Mouse (Mus musculus): ENCODE results near the gene Spag6l. TPM values are rescaled to one million over a fixed set of nuclear protein-coding genes. Genes with fewer than 3 reads are reported as not detected.
"Not testable (repeated sequence)": the region's sequence is repeated elsewhere in the genome, so short reads cannot be mapped to it uniquely, and the experiment has no call there.

The Spag6l gene
- not detected in 2 replicates for polyA plus RNA-seq (2012; ENCODE audit: insufficient read depth, insufficient read length, missing spikeins)

DNA sequence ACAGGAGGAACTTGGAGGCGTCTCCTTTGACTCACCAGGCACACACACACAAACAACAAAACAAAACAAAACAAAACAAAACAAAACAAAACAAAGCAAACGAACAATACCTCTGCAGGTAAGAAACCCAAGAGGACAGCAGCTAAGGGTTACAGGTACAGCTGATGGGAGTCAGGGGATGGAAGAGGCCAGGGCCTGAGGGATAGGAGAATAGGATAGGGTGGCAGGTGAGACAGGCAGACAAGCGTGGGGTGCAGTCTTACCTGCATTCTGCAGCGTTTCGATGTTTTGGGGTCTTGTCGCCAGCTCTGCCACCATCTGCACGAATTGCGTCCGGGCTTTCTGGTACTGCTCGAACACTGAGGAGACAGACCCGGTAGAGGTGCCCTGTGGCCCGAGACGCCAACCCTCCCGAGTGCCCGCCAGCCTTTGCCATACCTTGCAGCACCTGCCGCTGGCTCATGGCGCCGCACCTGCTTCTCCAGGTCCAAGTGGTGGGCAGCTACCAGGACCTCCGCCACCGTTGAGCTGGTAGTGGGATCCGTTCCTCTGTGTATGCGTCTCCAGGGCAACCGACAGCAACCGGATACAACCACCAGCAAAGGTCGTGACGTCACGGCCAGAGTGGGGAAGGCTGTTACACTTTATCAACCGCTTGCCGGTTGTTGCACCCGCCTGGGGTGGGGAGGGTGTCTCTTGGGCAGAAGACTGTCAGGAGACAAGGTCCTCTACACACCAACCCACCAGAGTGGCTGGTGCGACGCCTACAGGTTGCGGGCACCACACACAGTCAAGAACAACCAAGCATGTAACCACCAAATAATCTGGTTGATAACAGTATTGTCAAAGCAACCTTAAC is at the start of gene Spag6l:
Gene Spag6l, minus strand, starts transcription at position 700 of the 859 bp plus-strand sequence.
- H3K4me1 ChIP-seq (ENCODE audit: control insufficient read depth, insufficient read depth, insufficient read length, low read length) = 0 out of 2 replicates have a peak, but pooled peaks cover 6% of the 10 kb centered on the region
- H3K4me3 ChIP-seq (ENCODE audit: insufficient read depth, low read depth, low read length) = peak within 1 kb of the TSS; percentile 41
- no peak within 1 kb of the TSS for H3K27ac ChIP-seq (replicated peaks; ENCODE audit: low read depth, low read length)

DNA sequence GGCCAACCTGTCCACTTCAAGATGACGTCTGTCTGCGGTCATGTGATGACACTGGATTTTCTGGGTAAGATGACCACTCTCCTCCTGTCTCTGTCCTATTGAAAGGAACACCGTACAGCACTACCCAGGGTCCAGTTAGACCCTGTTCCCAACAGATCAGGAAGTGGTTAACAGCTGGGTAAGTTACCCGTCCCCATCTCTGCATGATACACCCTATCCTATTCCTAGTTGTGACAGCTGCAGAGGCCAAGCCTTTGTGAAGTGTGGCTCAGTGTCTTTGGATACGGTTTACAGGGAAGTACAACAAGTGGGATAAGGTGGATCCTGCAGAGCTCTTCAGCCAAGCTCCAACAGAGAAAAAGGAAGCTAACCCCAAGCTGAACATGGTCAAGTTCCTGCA is 49.8 kb upstream of the Spag6l start:
- H3K4me3 ChIP-seq (ENCODE audit: insufficient read depth, low read depth, low read length) = no peak overlapping the region
- H3K4me1 ChIP-seq (ENCODE audit: control insufficient read depth, insufficient read depth, insufficient read length, low read length) = no peaks in the 10 kb centered on the region

DNA sequence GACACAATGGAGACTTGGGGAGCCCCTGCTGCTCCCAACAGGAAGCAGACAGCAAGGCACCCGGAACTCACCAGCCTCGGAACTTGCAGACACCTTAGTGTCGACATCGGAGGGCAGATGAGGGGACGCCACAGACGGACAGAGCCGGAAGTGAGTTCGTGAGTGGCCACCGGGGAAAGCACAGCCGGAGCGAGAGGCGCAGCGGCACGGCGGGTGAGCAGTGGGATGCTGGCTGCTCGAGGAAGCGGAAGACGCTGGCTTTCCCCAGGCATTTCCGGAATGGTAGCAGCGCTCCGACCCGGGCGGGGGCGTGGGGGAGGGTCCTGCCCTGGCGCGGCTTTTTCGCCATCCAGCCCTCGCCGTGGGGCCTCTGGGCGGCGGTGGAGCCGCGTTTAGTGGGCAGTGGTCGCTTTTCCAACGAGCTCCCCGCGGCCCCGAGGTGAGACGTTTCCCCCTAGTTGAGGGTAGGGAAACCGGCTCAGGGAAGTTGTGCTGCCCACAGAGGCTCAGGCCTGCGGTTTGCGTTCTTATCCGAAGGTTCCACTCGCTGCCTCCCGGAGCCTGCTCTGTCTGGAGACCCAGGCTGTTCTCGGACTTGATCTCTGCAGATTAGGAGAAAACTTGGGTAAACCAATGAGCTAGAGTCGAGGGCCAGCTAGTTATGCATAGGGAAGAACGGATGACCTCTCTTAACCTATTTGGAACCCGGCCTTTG is 41.5 kb upstream of the Spag6l start, which contains the start of the genes Top3b and Vpreb1:
Gene Top3b, plus strand, starts transcription at position 120 of the 715 bp plus-strand sequence.
Gene Vpreb1, minus strand, starts transcription at position 227 of the 715 bp plus-strand sequence.
- peaks cover 2% of the 10 kb centered on the region; the same call in 1 of the 2 replicates for H3K4me1 ChIP-seq (ENCODE audit: control insufficient read depth, insufficient read depth, insufficient read length, low read length)
- H3K4me3 ChIP-seq (ENCODE audit: insufficient read depth, low read depth, low read length) = peak within 1 kb of the TSS; percentile 92
- peak within 1 kb of the TSS; percentile 87 for H3K27ac ChIP-seq (replicated peaks; ENCODE audit: low read depth, low read length)

More for the DNA sequence above, 49.8 kb upstream of the Spag6l start:
- H3K27ac ChIP-seq (replicated peaks; ENCODE audit: low read depth, low read length) = no peak overlapping the region

DNA sequence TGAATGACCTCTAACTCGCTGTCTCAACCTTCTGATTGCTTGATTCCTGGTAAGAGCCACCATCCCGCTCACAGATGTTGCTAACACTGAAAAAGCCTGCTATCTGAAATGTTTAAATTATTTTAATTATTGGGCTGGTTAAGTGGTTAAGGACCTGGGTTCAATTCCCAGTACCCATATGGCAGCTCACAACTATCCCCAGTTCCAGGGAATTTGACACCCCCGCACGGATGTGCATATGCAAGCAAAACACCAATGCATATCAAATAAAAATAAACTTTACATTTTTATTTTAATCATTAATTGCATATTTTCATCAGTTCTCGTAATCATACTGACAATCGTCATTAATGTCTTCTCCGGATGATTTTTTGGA is 41.0 kb upstream of the Spag6l start:
- H3K4me3 ChIP-seq (ENCODE audit: insufficient read depth, low read depth, low read length) = peak overlapping the region; percentile 92
- peak overlapping the region; percentile 87; the same call in 1 of the 2 replicates for H3K27ac ChIP-seq (replicated peaks; ENCODE audit: low read depth, low read length)
- peaks cover 2% of the 10 kb centered on the region; the same call in 1 of the 2 replicates for H3K4me1 ChIP-seq (ENCODE audit: control insufficient read depth, insufficient read depth, insufficient read length, low read length)

DNA sequence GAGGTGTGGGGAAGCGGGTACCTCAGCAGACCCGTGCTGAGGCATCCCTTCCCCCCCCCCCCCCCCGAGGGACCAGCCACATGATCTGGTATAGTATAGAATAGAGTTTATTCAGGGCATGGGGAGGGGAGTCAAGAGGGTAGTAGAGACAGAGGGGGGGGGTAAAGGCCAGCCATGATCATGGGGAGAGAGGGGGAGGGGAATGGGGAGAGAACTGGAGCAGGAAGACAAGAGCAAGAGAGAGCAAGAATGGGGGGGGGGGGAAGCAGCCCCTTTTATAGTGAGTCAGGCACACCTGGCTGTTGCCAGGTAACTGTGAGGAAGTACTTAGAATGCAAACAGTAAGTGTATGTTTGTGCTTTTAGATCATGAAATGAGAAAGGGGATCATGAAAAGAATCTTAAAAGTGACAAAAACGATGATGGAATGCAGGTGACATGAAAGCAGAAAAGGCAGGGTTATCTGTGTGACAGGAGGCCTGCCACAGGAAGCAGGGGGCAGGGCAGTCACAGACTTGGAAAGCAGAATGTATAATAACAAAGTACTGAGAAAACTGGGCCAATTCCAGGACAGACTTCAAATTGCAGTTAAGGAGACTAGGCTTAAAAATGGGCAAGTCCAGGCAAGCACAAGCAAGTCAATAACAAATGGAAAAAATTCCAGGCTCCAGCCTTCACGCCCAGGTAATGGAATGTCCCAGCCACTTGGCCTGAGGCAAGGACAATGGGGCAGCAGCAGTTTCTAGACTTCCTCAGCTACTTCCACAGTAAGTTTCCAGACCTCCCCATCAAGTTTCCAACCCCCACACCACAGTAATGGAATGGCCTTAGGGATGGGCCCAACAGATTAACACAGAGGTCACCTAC is 36.7 kb upstream of the Spag6l start:
- no peaks in the 10 kb centered on the region for H3K4me1 ChIP-seq (ENCODE audit: control insufficient read depth, insufficient read depth, insufficient read length, low read length)
- H3K4me3 ChIP-seq (ENCODE audit: insufficient read depth, low read depth, low read length) = no peak overlapping the region
- no peak overlapping the region for H3K27ac ChIP-seq (replicated peaks; ENCODE audit: low read depth, low read length)

DNA sequence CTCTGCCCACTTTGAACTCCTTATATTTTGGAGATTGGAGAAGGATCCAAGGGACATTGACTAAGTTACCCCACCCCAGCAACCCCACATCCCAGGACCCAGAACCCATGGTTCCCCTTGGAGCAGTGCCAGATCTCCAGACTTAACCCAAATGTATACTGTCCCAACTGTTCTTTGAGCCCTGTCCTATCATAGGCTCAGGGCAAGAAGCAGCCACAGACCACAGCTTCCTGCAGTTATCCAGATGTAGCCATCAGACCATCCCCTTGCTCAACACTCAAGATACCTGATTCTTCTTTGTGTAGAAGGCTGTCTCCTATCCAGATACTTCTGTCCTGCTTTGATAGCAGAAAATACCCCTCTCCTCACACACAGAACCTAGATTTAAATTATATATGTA is 36.0 kb upstream of the Spag6l start:
- no peak overlapping the region for H3K4me3 ChIP-seq (ENCODE audit: insufficient read depth, low read depth, low read length)
- no peaks in the 10 kb centered on the region for H3K4me1 ChIP-seq (ENCODE audit: control insufficient read depth, insufficient read depth, insufficient read length, low read length)
- no peak overlapping the region for H3K27ac ChIP-seq (replicated peaks; ENCODE audit: low read depth, low read length)

DNA sequence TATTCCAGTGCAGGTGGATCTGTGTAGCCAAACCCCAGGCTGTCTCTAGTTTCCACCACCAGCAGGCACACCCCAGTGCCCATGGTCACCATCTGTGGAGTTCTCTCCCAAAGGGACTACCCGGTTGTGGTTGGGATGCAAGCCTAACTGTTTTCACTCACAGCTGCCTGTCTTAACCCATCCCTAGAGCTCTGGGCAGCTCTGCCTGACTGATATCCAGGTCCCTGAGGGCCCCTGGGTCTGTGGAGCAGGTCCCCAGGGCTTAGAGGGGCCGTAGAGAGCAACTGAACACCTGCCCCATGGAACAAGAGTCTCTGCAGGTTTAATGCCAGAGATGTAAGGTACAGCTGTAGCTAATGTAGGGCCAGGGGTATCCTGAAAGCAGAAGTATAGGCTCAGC is 34.7 kb upstream of the Spag6l start, which contains the start of gene Igll1:
Gene Igll1, minus strand, starts transcription at position 8 of the 400 bp plus-strand sequence.
- Histone ChIP-seq H3K4me3 (ENCODE audit: insufficient read depth, low read depth, low read length) (no peak within 1 kb of the TSS), H3K27ac (replicated peaks; ENCODE audit: low read depth, low read length) (no peak within 1 kb of the TSS), H3K4me1 (ENCODE audit: control insufficient read depth, insufficient read depth, insufficient read length, low read length) (no peaks in the 10 kb centered on the region)

DNA sequence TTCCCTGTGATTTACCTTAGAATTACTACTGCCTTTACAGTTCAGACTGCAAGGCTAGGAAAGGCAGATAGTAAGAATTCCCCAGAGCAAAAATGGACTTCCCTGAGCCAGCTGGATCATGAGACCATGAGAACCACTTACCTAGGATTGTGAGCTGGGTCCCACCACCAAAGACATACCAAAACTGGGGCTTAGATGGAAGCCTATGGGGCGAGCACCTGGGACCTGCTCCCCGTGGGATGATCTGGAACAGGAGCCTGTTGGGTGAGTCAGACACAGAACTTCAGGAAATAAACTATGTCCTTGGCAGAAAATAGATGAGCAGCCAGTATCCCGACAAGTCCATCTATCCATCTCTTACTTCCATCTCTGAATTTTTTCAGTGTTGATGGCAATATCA is 33.0 kb upstream of the Spag6l start:
- H3K4me3 ChIP-seq (ENCODE audit: insufficient read depth, low read depth, low read length) = no peak overlapping the region
- no peak overlapping the region for H3K27ac ChIP-seq (replicated peaks; ENCODE audit: low read depth, low read length)
- H3K4me1 ChIP-seq (ENCODE audit: control insufficient read depth, insufficient read depth, insufficient read length, low read length) = no peaks in the 10 kb centered on the region

DNA sequence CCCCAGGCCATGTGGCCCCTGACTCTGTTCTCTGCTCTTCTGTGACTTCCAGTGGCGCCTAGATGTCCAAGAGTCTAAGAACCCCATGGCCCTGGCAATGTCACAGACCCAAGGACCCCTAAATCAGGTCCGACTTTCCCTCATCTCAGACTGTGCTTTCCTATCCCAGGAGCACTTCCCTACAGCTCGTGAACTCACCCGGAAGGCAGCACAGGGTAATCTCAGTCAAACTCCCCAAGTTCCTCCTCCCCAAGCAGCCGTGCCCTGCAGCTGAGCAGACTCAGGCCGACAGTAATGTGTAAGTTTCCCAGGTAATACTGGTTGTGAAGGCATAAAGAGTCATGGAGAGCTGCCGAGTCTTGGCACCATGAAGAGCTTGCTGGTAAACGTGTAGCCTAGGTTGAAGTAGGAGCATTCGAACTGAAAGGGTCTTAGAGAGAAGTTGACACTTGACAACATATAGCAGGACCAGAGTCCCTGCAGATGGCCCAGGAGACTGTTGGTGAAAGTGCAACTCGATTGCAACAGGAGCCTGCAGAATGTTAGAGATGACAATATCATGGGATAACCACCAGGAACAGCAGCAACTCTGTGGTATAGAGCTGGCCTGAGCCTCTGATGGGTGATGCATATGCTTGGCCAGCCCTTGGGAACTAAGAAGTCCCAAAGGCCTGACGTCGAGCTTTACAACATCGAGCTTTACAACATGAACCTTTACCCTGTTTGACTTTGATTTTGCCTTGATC is 27.6 kb upstream of the Spag6l start:
- Histone ChIP-seq H3K4me3 (ENCODE audit: insufficient read depth, low read depth, low read length) (no peak overlapping the region), H3K4me1 (ENCODE audit: control insufficient read depth, insufficient read depth, insufficient read length, low read length) (no peaks in the 10 kb centered on the region), H3K27ac (replicated peaks; ENCODE audit: low read depth, low read length) (no peak overlapping the region)

DNA sequence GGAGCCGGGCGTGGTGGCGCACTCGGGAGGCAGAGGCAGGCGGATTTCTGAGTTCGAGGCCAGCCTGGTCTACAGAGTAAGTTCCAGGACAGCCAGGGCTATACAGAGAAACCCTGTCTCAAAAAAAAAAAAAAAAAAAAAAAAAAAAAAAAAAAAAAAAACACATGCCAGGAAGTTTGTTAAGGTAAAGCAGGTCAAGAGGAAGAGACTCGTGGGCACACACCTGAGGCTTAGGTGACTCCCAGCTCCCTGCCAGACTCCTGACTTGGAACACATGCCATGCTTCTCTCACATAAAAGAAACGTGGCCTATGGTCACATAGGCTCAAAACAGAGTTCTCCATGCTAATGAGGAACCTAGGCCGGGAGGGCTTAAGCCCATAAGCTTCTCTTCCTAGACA is 26.8 kb upstream of the Spag6l start:
- H3K4me3 ChIP-seq (ENCODE audit: insufficient read depth, low read depth, low read length); H3K27ac ChIP-seq (replicated peaks; ENCODE audit: low read depth, low read length); H3K4me1 ChIP-seq (ENCODE audit: control insufficient read depth, insufficient read depth, insufficient read length, low read length): not testable (repeated sequence)

DNA sequence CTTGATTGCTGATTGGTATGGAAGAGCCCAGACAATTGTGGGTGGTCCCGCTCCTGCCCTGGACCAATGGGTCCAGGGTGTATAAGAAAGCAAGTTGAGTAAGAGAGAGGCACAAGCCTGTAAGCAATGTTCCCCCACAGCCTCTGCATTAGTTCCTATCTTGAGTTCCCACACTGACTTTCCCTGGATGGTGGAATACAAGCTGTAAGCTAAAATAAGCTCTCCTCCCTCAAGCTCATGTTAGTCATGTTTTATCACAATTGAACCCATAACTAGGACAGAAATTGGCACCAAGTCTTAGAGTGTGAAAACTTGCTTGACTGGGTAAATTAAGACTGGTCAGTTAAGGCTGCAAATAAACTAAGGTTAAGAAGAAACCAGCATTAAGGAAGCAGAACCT is 26.3 kb upstream of the Spag6l start:
- no peaks in the 10 kb centered on the region for H3K4me1 ChIP-seq (ENCODE audit: control insufficient read depth, insufficient read depth, insufficient read length, low read length)
- no peak overlapping the region for H3K4me3 ChIP-seq (ENCODE audit: insufficient read depth, low read depth, low read length)
- no peak overlapping the region for H3K27ac ChIP-seq (replicated peaks; ENCODE audit: low read depth, low read length)

DNA sequence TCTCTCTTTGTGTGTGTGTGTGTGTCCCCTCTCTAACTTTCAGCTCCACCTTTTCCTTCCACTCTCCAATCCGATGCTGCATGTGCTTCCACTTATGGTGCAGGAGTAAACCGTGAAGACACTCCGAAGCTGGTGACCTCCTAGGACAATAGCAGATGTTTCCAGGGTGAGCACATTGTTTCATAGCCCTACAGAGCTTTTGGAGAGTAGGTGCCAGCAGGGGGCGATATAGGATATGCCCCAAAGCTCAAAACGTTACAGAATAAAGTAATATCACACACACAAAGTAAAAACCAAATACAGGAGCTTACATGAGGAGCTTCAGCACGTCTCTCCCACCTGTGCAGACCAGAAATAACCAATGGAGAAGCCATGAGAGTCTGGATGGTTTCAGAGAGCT is 25.6 kb upstream of the Spag6l start:
- Histone ChIP-seq H3K4me1 (ENCODE audit: control insufficient read depth, insufficient read depth, insufficient read length, low read length) (no peaks in the 10 kb centered on the region), H3K4me3 (ENCODE audit: insufficient read depth, low read depth, low read length) (no peak overlapping the region), H3K27ac (replicated peaks; ENCODE audit: low read depth, low read length) (no peak overlapping the region)

DNA sequence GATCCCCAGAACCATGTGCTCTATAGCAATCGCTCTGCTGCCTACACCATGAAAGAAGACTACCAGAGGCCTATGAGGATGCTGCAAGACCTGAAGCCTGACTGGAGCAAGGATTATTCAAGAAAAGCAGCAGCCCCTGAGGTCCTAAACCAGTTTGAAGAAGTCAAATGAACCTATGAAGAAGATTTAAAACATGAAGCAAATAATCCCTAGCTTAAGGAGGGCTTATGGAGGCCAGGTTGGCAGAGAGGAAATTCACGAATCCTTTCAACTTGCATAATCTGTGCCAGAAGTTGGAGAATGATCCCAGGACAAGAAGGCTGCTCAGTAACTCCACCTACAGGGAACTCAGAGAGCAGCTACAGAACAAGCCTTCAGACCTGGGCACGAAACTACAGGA is 23.2 kb upstream of the Spag6l start:
- H3K4me1 ChIP-seq (ENCODE audit: control insufficient read depth, insufficient read depth, insufficient read length, low read length) = no peaks in the 10 kb centered on the region
- no peak overlapping the region for H3K27ac ChIP-seq (replicated peaks; ENCODE audit: low read depth, low read length)
- H3K4me3 ChIP-seq (ENCODE audit: insufficient read depth, low read depth, low read length) = no peak overlapping the region

DNA sequence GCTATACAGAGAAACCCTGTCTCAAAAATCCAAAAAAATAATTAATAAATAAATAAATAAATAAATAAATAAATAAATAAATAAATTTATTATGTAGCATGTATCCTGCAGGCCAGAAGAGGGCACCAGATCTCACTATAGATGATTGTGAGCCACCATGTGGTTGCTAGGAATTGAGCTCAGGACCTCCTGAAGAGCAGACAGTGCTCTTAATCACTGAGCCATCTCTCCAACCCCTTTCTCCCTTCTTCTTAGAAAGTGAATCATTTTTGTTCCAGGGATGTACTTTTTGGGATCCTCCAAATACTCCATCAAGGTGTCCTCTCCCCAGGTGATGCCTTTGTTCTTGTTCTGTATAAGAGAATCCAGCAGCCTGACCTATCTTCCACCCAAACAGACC is 19.9 kb upstream of the Spag6l start:
- Histone ChIP-seq H3K4me1 (ENCODE audit: control insufficient read depth, insufficient read depth, insufficient read length, low read length) (no peaks in the 10 kb centered on the region), H3K27ac (replicated peaks; ENCODE audit: low read depth, low read length) (no peak overlapping the region), H3K4me3 (ENCODE audit: insufficient read depth, low read depth, low read length) (no peak overlapping the region)

All from brown adipose tissue, adult 24 weeks (tissue).